Mouse (Mus musculus) neural tube, embryonic 14.5 days (tissue): ENCODE measurements around the gene Ppox. TPM values are rescaled to one million over a fixed set of nuclear protein-coding genes. Genes with fewer than 3 reads are reported as not detected.

Experiments used
- polyA plus RNA-seq: library from polyadenylated mRNA; unstranded; fragments of >200 nt; fragmentation: Nextera tagmentation; extraction: Ambion mirVana; gene quantifications from 2 replicates; pipeline ENCODE4 v1.2.1, GENCODE M21; 2014

The Ppox gene
- polyA plus RNA-seq, 1 experiment from 2014 or later, result 51.2 TPM

Other genes starting within 250 kb of the Ppox start
- gene Fcgr3, start 216.3 kb downstream of the Ppox start, polyA plus RNA-seq, result 5.5 and 8.8 TPM in 2 replicates
- 2.4 and 5.0 TPM in 2 replicates for gene Cfap126, start 167.3 kb downstream of the Ppox start, polyA plus RNA-seq
- gene Sdhc, start 130.6 kb downstream of the Ppox start, polyA plus RNA-seq, result 297 and 334 TPM in 2 replicates
- 11.8 TPM in 1 of 2 replicates, not detected in the other for gene Mpz, start 130.5 kb downstream of the Ppox start, polyA plus RNA-seq
- 31.8 and 41.6 TPM in 2 replicates for gene Pcp4l1, start 84.9 kb downstream of the Ppox start, polyA plus RNA-seq
- gene Nr1i3, start 67.2 kb downstream of the Ppox start, polyA plus RNA-seq, result 0.20 and 0.32 TPM in 2 replicates
- 41.5 and 45.5 TPM in 2 replicates for gene Tomm40l, start 58.7 kb downstream of the Ppox start, polyA plus RNA-seq
- gene Apoa2, start 56.1 kb downstream of the Ppox start, polyA plus RNA-seq, result 7.9 and 8.2 TPM in 2 replicates
- gene Fcer1g, start 46.8 kb downstream of the Ppox start, polyA plus RNA-seq, result 10.2 and 33.2 TPM in 2 replicates
- 1.3 and 2.6 TPM in 2 replicates for gene Adamts4, start 30.8 kb downstream of the Ppox start, polyA plus RNA-seq
- 234 and 253 TPM in 2 replicates for gene Ndufs2, start 29.8 kb downstream of the Ppox start, polyA plus RNA-seq
- gene B4galt3, start 10.9 kb downstream of the Ppox start, polyA plus RNA-seq, result 96.5 and 98.1 TPM in 2 replicates
- 76.8 and 87.9 TPM in 2 replicates for gene Usp21, start 6.8 kb upstream of the Ppox start, polyA plus RNA-seq
- gene Ufc1, start 13.8 kb upstream of the Ppox start, polyA plus RNA-seq, result 116 and 124 TPM in 2 replicates
- 48.0 and 49.7 TPM in 2 replicates for gene Dedd, start 48.0 kb upstream of the Ppox start, polyA plus RNA-seq
- gene Nit1, start 64.5 kb upstream of the Ppox start, polyA plus RNA-seq, result 40.2 and 43.5 TPM in 2 replicates
- 58.1 and 67.6 TPM in 2 replicates for gene Pfdn2, start 64.5 kb upstream of the Ppox start, polyA plus RNA-seq
- gene Klhdc9, start 79.6 kb upstream of the Ppox start, polyA plus RNA-seq, result 3.2 and 5.3 TPM in 2 replicates
- gene Nectin4, start 88.9 kb upstream of the Ppox start, polyA plus RNA-seq, result 2.2 and 2.8 TPM in 2 replicates
- 0.25 and 0.61 TPM in 2 replicates for gene Arhgap30, start 107.8 kb upstream of the Ppox start, polyA plus RNA-seq
- 164 and 191 TPM in 2 replicates for gene Usf1, start 130.1 kb upstream of the Ppox start, polyA plus RNA-seq
- gene Tstd1, start 137.7 kb upstream of the Ppox start, polyA plus RNA-seq, result 2.9 and 3.8 TPM in 2 replicates
- 8.0 and 13.5 TPM in 2 replicates for gene F11r, start 156.3 kb upstream of the Ppox start, polyA plus RNA-seq
- 30.1 and 32.7 TPM in 2 replicates for gene Alyref2, start 222.3 kb upstream of the Ppox start, polyA plus RNA-seq